Mouse (Mus musculus): ENCODE data around the gene Csf2rb. TPM values are rescaled to one million over a fixed set of nuclear protein-coding genes. Genes with fewer than 3 reads are reported as not detected.

Csf2rb gene
- polyA plus RNA-seq, 1 experiment from 2014 or later, result 0.89 TPM

GRCm38 (mm10) chr15:78355548-78355947 lies 30.0 kb downstream of the Csf2rb start:
- no peak for ATAC-seq (ENCODE audit: low FRiP score, low TSS enrichment)
- no peaks in the 10 kb centered on the region for H3K36me3 ChIP-seq (ENCODE audit: control insufficient read depth, insufficient read depth, low read length)
- H3K9ac ChIP-seq (ENCODE audit: low read depth, low read length), result no peak overlapping the region
- WGBS, result 77% methylated on average over 5 of the region's 5 CpGs
- H3K9me3 ChIP-seq (ENCODE audit: control insufficient read depth, low read length), result no peaks in the 10 kb centered on the region
- no peaks in the 10 kb centered on the region for H3K27me3 ChIP-seq (ENCODE audit: control insufficient read depth, insufficient read depth, low read length)
- no peak overlapping the region for H3K4me3 ChIP-seq (ENCODE audit: low read length)
- H3K4me2 ChIP-seq (replicated peaks; ENCODE audit: low read depth, low read length), result no peak overlapping the region
- H3K4me1 ChIP-seq (ENCODE audit: control insufficient read depth, insufficient read depth, low read length), result no peaks in the 10 kb centered on the region
- H3K27ac ChIP-seq (ENCODE audit: low read depth, low read length), result no peak overlapping the region

- peaks cover 6% of the 10 kb centered on the region for H3K27me3 ChIP-seq (ENCODE audit: control insufficient read depth, insufficient read depth, low read length)
- H3K27ac ChIP-seq (ENCODE audit: low read depth, low read length), result no peak overlapping the region
- no peak overlapping the region for H3K9ac ChIP-seq (ENCODE audit: low read depth, low read length)
- no peaks in the 10 kb centered on the region for H3K36me3 ChIP-seq (ENCODE audit: control insufficient read depth, insufficient read depth, low read length)
- no peak overlapping the region for H3K4me3 ChIP-seq (ENCODE audit: low read length)
- H3K4me2 ChIP-seq (replicated peaks; ENCODE audit: low read depth, low read length), result no peak overlapping the region
- no peaks in the 10 kb centered on the region for H3K9me3 ChIP-seq (ENCODE audit: control insufficient read depth, low read length)
- ATAC-seq (ENCODE audit: low FRiP score, low TSS enrichment), result no peak
- 37% methylated on average over 2 of the region's 2 CpGs for WGBS
- no peaks in the 10 kb centered on the region for H3K4me1 ChIP-seq (ENCODE audit: control insufficient read depth, insufficient read depth, low read length)
Measured at GRCm38 (mm10) chr15:78365916-78366315, 40.4 kb downstream of the Csf2rb start.

GRCm38 (mm10) chr15:78366875-78367274 lies 41.3 kb downstream of the Csf2rb start:
- Histone ChIP-seq H3K9me3 (ENCODE audit: control insufficient read depth, low read length) (no peaks in the 10 kb centered on the region), H3K4me3 (ENCODE audit: low read length) (no peak overlapping the region), H3K4me1 (ENCODE audit: control insufficient read depth, insufficient read depth, low read length) (no peaks in the 10 kb centered on the region), H3K36me3 (ENCODE audit: control insufficient read depth, insufficient read depth, low read length) (no peaks in the 10 kb centered on the region), H3K27me3 (ENCODE audit: control insufficient read depth, insufficient read depth, low read length) (peaks cover 6% of the 10 kb centered on the region), H3K9ac (ENCODE audit: low read depth, low read length) (no peak overlapping the region), H3K4me2 (replicated peaks; ENCODE audit: low read depth, low read length) (no peak overlapping the region), H3K27ac (ENCODE audit: low read depth, low read length) (no peak overlapping the region)
- WGBS, result 69% methylated on average over 8 of the region's 8 CpGs
- ATAC-seq (ENCODE audit: low FRiP score, low TSS enrichment), result no peak

- H3K4me3 ChIP-seq (ENCODE audit: low read length), result no peak overlapping the region
- H3K27ac ChIP-seq (ENCODE audit: low read depth, low read length), result no peak overlapping the region
- peaks cover 6% of the 10 kb centered on the region for H3K27me3 ChIP-seq (ENCODE audit: control insufficient read depth, insufficient read depth, low read length)
- 75% methylated on average over 3 of the region's 3 CpGs for WGBS
- H3K9ac ChIP-seq (ENCODE audit: low read depth, low read length), result no peak overlapping the region
- no peaks in the 10 kb centered on the region for H3K4me1 ChIP-seq (ENCODE audit: control insufficient read depth, insufficient read depth, low read length)
- ATAC-seq (ENCODE audit: low FRiP score, low TSS enrichment), result no peak
- no peaks in the 10 kb centered on the region for H3K36me3 ChIP-seq (ENCODE audit: control insufficient read depth, insufficient read depth, low read length)
- H3K4me2 ChIP-seq (replicated peaks; ENCODE audit: low read depth, low read length), result no peak overlapping the region
- H3K9me3 ChIP-seq (ENCODE audit: control insufficient read depth, low read length), result no peaks in the 10 kb centered on the region
Measured at GRCm38 (mm10) chr15:78367811-78368210, 42.3 kb downstream of the Csf2rb start.

GRCm38 (mm10) chr15:78368926-78369346 lies 43.4 kb downstream of the Csf2rb start:
- Histone ChIP-seq H3K9ac (ENCODE audit: low read depth, low read length) (no peak overlapping the region), H3K9me3 (ENCODE audit: control insufficient read depth, low read length) (no peaks in the 10 kb centered on the region), H3K36me3 (ENCODE audit: control insufficient read depth, insufficient read depth, low read length) (no peaks in the 10 kb centered on the region), H3K4me1 (ENCODE audit: control insufficient read depth, insufficient read depth, low read length) (no peaks in the 10 kb centered on the region), H3K4me2 (replicated peaks; ENCODE audit: low read depth, low read length) (no peak overlapping the region), H3K27me3 (ENCODE audit: control insufficient read depth, insufficient read depth, low read length) (peaks cover 6% of the 10 kb centered on the region), H3K27ac (ENCODE audit: low read depth, low read length) (no peak overlapping the region), H3K4me3 (ENCODE audit: low read length) (no peak overlapping the region)
- WGBS, result 11% methylated on average over 8 of the region's 8 CpGs
- ATAC-seq (ENCODE audit: low FRiP score, low TSS enrichment), result no peak; the same call in 1 of the 2 replicates

GRCm38 (mm10) chr15:78369641-78370040 lies 44.1 kb downstream of the Csf2rb start:
- no peaks in the 10 kb centered on the region for H3K9me3 ChIP-seq (ENCODE audit: control insufficient read depth, low read length)
- no peak overlapping the region for H3K4me3 ChIP-seq (ENCODE audit: low read length)
- H3K4me2 ChIP-seq (replicated peaks; ENCODE audit: low read depth, low read length), result no peak overlapping the region
- H3K36me3 ChIP-seq (ENCODE audit: control insufficient read depth, insufficient read depth, low read length), result no peaks in the 10 kb centered on the region
- H3K4me1 ChIP-seq (ENCODE audit: control insufficient read depth, insufficient read depth, low read length), result no peaks in the 10 kb centered on the region
- no peak overlapping the region for H3K27ac ChIP-seq (ENCODE audit: low read depth, low read length)
- ATAC-seq (ENCODE audit: low FRiP score, low TSS enrichment), result no peak
- 83% methylated on average over 1 of the region's 1 CpGs for WGBS
- H3K27me3 ChIP-seq (ENCODE audit: control insufficient read depth, insufficient read depth, low read length), result peaks cover 6% of the 10 kb centered on the region
- no peak overlapping the region for H3K9ac ChIP-seq (ENCODE audit: low read depth, low read length)

- ATAC-seq (ENCODE audit: low FRiP score, low TSS enrichment), result no peak
- Histone ChIP-seq H3K36me3 (ENCODE audit: control insufficient read depth, insufficient read depth, low read length) (no peaks in the 10 kb centered on the region), H3K4me2 (replicated peaks; ENCODE audit: low read depth, low read length) (no peak overlapping the region), H3K4me1 (ENCODE audit: control insufficient read depth, insufficient read depth, low read length) (no peaks in the 10 kb centered on the region), H3K9ac (ENCODE audit: low read depth, low read length) (no peak overlapping the region), H3K27ac (ENCODE audit: low read depth, low read length) (no peak overlapping the region), H3K9me3 (ENCODE audit: control insufficient read depth, low read length) (no peaks in the 10 kb centered on the region), H3K27me3 (ENCODE audit: control insufficient read depth, insufficient read depth, low read length) (peaks cover 6% of the 10 kb centered on the region), H3K4me3 (ENCODE audit: low read length) (no peak overlapping the region)
- WGBS, result 51% methylated on average over 3 of the region's 3 CpGs
Measured at GRCm38 (mm10) chr15:78372796-78373195, 47.2 kb downstream of the Csf2rb start.

GRCm38 (mm10) chr15:78374204-78374603 lies 48.7 kb downstream of the Csf2rb start:
- no peaks in the 10 kb centered on the region for H3K36me3 ChIP-seq (ENCODE audit: control insufficient read depth, insufficient read depth, low read length)
- peaks cover 4% of the 10 kb centered on the region for H3K27me3 ChIP-seq (ENCODE audit: control insufficient read depth, insufficient read depth, low read length)
- ATAC-seq (ENCODE audit: low FRiP score, low TSS enrichment), result no peak
- H3K9me3 ChIP-seq (ENCODE audit: control insufficient read depth, low read length), result no peaks in the 10 kb centered on the region
- H3K4me2 ChIP-seq (replicated peaks; ENCODE audit: low read depth, low read length), result no peak overlapping the region
- no peak overlapping the region for H3K27ac ChIP-seq (ENCODE audit: low read depth, low read length)
- H3K9ac ChIP-seq (ENCODE audit: low read depth, low read length), result no peak overlapping the region
- no peak overlapping the region for H3K4me3 ChIP-seq (ENCODE audit: low read length)
- WGBS, result 67% methylated on average over 3 of the region's 3 CpGs
- no peaks in the 10 kb centered on the region for H3K4me1 ChIP-seq (ENCODE audit: control insufficient read depth, insufficient read depth, low read length)

GRCm38 (mm10) chr15:78377859-78378258 lies 52.3 kb downstream of the Csf2rb start:
- no peak overlapping the region for H3K4me3 ChIP-seq (ENCODE audit: low read length)
- no peaks in the 10 kb centered on the region for H3K36me3 ChIP-seq (ENCODE audit: control insufficient read depth, insufficient read depth, low read length)
- H3K9ac ChIP-seq (ENCODE audit: low read depth, low read length), result no peak overlapping the region
- no peaks in the 10 kb centered on the region for H3K27me3 ChIP-seq (ENCODE audit: control insufficient read depth, insufficient read depth, low read length)
- H3K9me3 ChIP-seq (ENCODE audit: control insufficient read depth, low read length), result no peaks in the 10 kb centered on the region
- ATAC-seq (ENCODE audit: low FRiP score, low TSS enrichment), result no peak
- H3K4me2 ChIP-seq (replicated peaks; ENCODE audit: low read depth, low read length), result no peak overlapping the region
- H3K4me1 ChIP-seq (ENCODE audit: control insufficient read depth, insufficient read depth, low read length), result no peaks in the 10 kb centered on the region
- H3K27ac ChIP-seq (ENCODE audit: low read depth, low read length), result no peak overlapping the region
- WGBS, result 83% methylated on average over 10 of the region's 10 CpGs

Measured in kidney, embryonic 14.5 days (tissue).